Mouse (Mus musculus): Measurements from ENCODE around the gene Opcml.

- TF ChIP-seq CTCF (IDR thresholded peaks at IDR 0.05; ENCODE audit: low read depth, low read length) (no peak), POLR2A (IDR thresholded peaks at IDR 0.05; ENCODE audit: extremely low read depth, insufficient read depth, low read length) (no peak)
Measured at GRCm38 (mm10) chr9:28101981-28102380, 311.4 kb downstream of the Opcml start.

All from liver, adult 2 months (tissue).